Mouse (Mus musculus) fibroblast of lung, adult 2 months (primary cell): ENCODE measurements around the gene Hpn.
A peak's percentile ranks its signal among the peaks of the same experiment; 100 is the strongest.

Source experiments
- DNase-seq: peaks from one replicate; pipeline ENCODE4 v3.0.0-alpha.2; 2011; ENCODE audit warnings: low read depth

Gene Hpn

DNA sequence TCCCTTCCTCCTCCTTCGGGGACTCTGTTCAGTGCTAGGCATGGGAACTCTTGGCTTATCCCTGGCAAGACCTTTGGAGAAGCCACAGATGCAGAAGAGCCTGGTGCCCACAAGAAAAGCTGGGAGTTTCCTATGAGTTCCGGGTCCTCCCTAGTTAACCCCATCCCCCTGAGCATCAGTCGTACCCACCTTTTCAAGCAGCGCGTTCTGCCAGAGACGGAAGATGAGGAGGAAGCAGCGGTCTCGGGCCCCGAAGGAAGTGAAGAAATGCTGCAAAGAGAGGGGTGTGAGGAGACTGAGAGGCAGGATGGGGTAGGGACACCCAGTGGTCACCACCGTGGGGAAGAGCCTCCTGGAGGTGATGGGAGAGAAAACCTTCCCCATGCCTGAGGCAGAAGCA is 25.9 kb upstream of the Hpn start:
- DNase-seq: no peak

DNA sequence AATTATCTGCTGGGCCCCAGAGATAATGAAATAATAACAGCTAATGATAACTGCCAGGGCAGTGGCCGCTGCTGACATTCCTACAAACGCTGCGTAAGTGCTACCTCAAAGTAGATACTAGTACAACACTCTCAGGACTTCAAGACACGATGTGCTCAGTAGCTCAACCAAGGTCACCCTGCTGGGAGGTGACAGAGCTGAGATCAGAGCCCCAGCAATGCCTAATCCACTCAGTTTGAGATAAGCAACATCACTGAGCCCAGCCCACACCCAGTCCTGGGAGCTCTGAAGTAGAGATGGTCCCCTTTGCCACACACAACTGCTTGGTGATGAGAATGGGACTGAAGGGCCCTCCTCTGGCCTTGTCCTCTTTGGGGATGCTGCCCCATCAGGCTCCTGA is 25.2 kb upstream of the Hpn start:
- no peak for DNase-seq

DNA sequence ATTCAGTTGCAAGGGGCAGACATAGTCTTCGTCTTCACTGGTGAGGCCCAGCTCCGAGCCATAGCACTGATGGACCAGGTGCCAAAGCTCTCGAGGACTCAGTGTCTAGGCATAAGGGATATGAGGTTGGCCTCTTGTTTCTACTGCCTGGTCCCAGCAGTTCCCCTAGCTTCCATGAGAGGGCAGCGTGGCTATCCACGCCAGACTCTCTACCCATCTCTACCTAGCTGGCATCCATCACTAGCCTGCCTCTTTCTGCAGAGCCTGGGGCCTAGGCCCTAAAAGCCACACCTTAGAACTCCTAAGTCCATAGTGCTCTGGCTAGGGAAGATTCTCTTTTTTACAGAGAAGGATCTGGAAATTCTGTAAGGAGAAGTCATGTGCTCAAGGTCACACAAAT is 24.7 kb upstream of the Hpn start:
- DNase-seq: no peak

DNA sequence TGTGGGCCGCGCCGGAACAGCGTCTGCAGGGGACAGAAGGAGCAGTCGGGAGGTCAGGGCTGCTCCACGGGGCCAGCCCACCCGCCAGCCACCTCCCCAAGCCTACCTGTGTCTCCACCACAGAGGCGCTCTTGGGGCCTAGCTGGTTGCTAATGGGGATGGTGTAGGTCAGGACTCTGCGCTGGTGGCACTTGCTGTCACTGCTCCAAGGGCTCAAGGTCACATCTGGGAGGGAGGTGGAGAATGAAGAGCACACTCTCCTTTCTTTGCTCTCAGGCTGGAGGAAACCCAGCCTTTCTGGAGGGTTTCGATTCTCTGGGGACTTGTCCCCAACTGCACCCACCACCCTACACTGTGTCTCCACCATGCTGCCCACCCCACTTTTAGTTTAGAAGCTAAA is 20.6 kb upstream of the Hpn start:
- DNase-seq: no peak

DNA sequence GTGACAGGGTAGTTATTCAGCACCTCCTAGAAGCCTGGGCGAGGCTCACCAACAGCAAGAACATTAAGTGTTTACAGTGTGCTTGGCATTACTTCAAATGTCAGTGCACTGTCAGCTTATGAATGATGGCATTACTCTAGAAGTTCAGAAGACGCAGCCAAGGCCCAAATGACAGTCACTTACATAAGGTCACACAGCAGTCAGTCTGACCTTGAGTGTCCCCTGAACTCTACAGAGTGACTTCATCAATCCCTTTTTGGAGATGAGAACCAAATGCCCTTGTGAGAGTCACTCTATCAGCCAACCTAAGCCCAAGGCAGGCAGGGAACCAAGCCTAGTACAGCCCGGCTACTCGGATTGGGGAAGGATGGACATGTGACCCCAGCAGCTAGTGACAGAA is 16.8 kb upstream of the Hpn start:
- DNase-seq: no peak

DNA sequence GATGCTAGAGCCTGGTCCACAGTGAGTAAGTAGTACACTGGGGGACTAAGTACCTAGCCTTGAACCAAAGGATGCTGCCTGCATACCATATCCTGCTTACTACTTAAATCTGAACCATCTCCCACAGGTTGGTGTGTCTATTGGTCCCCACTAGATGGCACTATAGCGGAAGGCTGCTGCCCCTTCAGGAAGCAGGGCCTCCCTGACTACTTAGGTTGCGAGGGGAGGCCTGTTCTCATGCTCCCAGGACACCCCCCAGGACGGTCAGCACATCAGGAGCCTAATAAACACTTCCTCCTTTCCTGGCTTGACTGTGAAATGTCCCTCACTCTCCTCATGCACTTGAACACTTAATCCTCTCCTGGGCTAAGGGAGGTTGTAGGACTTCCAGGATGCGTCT is 15.8 kb upstream of the Hpn start:
- peak; percentile 23 for DNase-seq

DNA sequence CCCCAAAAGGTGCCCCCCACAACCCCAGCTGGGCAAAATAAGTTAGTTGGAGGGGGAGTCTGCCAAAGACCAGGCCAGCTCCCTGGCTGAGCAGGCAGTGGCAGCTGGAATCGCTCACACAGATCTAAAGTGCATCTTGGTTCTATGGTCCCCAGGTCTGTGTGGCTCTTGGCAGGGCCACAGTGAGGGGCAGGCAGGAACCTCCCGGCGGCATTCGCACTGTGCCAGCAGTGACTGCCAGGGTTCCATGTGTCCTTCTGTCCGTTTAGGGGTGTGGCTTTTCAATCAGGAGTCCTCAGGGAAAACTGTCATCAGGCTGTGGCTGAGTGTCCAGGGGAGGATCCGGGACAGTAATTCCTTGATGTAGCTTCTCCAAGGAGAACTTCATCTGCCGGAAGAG is 15.1 kb upstream of the Hpn start:
- no peak for DNase-seq

DNA sequence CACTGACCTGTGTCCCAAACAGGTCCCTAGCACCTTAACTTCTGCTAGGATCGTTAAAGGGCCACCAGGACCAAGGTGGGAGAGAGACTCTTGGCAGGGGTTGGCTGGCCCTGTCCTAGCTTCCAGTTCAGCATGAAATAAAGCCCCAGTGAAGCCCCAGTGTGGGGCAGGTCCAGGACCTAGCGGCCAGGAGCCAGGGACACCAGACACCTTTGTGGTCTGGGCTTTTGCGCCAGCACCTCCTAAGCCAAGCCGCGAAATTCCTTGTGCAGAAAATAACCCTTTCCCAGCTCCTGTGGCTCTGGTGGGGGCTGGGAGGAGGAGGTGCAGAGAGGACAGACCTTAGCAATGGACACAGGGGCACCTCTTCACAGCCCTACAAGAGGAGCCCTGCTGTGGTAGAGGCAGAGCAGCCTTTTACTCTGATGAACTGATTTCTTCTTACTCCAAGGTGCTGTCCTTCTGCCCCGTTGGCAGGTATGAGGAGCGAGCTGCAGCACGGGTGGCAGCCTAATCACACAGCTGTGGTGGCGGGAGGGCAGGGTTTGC is 13.1 kb upstream of the Hpn start:
- peak; percentile 36 for DNase-seq

DNA sequence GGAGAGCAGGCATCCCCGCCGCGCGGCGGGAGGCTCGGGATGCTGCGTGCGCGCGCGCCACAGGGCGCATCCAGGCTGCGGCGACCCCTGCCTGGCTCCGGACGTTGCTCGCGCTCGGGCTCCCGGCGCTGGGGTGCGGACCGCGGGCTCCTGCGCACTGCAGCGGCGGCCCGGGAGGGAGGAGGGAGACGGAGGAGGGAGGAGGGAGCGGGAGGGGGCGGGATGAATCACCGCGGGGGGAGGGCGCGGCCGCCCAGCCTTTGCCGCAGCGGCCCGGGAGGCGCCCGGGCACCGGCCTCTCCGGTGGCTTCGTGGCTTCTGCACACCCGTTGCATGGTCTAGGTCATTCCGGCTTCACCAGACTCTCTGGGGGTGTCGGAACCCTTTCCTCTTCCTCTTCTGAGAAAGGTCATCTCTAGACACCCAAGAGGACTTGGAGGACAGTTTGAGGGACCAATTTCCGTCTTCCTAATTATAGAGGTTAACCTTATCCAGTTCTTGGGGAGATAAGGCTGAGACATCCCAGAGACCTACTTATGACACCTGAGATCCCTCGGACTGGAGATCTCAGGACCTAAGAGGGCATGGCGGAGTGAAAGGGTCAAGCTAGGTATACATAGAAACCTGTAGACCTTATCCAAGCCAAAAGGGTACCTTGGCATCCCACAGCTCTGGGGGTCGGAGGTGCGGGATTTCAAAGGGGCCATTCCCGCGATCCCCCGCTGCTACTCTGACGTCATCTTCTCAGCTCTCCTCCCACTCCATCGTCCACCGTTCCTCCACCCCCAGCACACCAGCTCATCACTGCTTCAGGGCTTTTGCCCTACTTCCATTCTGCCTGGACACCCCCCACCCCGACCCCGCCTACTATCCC is 12.0 kb upstream of the Hpn start, which contains the start of gene Scn1b:
Gene Scn1b (minus strand): TSS at position 153 of the 874 bp plus-strand sequence.
- DNase-seq: peak; percentile 34

DNA sequence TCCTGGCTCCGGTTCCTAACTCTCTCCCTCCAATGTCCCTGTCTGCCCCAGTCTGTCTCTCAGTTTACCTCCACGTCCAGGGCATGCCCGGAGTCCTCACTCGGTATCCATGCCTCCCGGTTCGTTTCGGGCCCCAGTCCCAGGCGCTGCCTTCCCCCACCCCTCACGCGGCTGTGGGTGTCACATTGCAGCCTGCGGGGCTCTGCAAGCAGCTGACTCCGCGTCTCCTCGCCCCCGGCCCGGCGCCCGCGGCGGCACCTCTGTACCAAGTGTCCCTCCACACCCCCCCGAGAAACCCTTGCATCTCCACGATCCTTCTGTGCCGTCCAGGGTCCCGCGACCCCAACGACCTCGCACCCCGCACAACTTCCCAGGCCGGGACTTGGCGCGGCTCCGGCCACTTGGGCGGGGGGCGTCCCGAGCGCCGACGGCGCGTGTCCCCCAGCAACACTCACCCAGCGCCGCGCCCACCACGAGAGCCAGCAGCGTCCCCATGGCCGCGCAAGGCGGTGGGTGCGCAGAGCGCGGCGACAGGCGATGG is 11.2 kb upstream of the Hpn start:
- DNase-seq: no peak

DNA sequence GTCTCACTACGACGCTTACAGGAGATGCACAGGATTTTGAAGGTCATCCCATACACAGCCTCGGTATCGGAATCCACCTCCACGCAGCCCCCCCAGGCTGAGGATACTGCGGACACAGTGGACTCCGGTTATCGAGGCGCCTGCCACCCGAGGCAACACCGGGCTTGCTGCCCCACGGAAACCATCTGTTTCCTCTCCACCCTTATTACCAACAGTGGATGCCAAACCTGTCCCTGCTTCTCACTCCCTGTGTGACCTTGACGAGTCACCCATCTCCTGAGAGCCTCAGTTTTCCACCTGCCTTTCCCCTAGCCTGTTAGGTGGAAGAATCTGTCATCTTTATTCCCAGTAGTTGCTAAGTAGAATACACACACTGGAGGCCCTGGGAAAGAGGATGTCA is 10.0 kb upstream of the Hpn start:
- DNase-seq: no peak

DNA sequence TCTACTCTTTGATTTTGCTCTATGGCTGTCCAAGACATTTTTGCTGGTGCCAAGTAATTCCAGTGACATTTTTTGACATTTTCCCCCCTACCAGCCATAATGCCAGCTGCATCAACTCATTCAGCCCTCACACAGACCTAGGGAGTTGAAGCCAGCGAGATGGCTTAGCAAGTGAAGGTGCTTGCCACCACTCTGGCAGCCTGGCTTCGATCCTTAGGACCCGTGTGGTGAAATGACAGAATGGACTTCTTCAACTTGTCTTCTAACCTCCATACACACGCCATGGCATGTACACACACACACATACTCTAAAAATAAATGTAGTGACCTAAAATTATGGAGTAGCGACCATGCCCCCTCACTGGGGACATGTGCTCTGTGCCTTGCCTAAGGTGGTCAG is 9.3 kb upstream of the Hpn start:
- no peak for DNase-seq

DNA sequence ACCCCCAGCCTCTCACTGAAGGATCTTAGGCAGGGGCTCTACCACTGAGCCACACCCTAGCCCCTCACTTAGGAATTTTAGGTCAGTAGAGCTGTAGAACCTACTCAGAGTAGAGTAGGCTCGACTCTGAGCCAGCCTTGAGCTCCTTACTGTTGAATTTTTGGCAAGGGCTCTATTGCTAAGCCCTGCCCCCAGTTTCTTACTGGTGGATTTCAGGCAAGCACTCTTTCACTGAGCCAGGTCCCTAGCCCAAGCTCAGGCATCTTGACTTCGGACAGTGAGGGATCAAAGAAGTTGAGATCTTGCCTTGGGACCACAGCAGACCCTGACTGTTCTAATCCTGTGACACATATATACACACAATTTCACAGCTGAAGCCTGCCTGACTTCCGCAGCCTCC is 8.6 kb upstream of the Hpn start:
- DNase-seq: no peak

DNA sequence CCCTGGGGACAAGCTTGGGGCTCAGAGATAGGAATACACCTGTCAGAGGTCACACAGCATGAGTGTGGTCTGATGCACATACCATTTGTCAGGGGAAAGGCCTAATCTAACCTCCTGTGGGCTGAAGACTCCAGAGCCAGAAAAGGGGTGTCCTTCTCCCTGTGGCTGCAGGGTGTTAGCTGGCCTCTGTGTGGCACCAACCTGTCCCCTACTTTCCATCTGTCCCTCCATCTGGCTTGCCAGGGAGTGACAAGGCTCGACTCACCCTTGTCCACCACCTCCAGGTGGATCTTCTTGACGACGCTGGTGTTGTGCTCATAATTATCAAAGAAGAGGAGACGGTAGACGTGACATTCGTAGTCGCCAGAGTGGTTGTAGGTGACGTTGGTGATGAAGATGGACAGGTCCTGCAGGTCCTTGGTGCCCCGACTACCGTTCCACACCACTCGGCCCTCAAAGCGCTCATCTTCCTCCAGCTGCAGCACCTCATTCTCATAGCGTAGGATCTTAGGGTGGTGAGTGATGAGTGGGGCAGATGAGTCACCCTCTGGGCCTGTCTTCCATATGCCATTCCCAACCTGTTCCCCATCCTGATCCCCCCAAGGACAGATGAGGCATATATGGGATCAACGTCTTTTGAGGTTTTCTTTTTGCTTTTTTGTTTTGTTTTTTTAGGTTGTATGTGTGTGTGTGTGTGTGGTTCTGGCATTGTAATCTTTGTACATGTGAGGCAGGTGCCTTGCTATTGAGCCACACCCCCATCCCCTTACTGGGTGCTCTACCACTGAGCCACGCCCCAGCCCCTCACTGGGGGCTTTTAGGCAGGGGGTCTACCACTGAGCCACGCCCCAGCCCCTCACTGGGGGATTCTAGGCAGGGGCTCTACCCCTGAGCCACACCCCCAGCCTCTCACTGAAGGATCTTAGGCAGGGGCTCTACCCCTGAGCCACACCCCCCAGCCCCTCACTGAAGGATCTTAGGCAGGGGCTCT is 7.8 kb upstream of the Hpn start:
- no peak for DNase-seq

DNA sequence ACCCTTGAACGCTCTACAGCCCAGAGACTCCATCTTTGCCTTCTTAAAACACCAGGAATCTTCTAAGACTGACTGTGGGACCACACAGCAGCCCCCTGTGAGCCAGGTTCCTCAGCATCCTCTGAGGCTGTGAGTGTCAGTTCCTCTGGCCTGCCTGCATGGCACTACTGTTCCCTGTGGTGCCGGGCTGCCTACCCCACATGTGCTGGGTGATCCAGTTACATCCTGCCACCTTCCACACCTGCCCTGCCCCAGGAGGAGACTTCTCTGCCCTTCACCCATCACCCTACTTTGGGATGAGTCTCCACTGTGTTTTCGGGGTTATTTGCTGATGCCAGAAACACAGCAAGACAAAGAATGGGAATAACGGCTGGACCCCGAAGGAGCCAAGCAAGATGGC is 4.5 kb upstream of the Hpn start:
- DNase-seq: no peak

DNA sequence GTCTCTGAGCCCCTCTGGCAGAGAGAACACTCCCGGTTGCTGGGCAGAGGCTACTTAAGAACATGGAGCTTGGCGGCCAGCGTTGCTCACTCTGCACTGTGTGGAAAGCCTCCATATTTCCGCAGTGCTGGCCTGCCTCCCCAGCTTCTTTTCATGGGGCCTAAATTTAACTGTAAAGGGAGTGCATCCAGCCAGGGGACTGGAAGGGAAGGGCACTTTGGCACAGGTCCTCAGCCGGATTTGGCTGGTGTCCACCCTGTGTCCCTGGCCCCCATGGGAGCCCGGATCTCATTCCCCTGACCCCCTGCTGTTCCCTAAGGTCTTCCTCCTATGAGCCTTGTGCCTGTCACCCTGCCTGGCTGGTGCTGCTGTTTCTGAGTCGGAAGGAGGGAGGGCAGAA is 3.4 kb upstream of the Hpn start:
- DNase-seq: no peak

DNA sequence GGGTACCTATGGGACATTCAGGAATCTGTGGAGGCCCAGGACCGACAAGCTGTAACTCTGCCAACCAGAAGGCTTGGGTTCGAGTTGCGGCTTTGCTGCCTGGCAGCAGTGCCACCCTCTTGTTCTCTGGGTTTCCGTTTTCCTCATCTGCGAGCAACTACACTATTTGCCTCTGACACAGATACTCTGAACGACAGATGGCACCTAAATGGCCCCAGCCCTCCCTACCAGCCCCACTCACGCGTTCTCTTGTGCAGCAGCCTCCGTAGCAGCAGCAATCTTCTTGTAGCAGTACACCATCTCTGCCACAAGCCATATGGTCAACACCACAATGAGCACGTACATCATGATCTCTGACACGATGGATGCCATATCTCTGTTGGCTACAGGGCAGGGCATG is 2.4 kb upstream of the Hpn start:
- no peak for DNase-seq

DNA sequence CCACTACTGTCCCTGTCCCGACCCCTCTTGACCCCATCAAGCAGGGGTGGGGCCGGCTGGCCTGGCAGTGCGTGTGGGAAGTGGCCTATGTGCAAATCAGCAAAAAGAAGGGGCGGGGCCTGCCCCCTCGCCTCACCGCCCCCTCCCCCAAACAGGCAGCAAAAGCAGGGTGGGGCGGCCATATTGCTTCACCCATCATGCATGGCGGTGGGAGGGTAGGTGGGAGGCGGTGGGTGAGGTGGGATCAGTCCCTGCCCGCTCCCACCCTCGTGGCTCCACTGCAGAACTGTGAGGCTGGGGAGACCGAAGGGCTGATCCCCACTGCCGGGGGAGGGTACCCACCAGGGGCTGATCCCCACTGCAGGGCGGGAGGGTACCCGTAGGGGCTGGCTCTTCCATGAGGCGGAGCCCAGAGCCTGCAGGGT is 1.6 kb upstream of the Hpn start:
- DNase-seq: no peak

DNA sequence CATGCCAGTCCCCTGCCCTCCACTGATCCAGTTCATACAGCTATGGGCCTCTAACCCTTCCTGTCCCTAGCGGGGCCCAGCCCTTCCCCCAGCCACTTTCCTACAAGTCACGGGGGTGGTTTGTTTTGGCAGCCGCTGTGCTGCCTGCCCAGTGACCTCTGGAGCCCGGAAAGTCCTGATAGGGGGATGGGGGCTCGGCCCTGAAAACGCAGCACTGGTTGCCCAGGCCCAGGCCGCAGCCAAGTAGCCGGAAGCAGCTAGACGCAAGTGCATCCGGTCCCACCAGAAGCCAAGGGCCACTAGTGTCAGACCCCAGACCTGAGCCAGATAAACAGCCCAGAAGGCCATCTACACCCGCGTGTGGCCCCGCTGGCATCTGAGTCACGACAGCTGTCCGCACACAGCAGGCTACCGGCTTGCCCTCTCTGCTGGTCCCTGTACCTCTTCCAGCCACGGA is 525 bp upstream of the Hpn start:
- DNase-seq: no peak

DNA sequence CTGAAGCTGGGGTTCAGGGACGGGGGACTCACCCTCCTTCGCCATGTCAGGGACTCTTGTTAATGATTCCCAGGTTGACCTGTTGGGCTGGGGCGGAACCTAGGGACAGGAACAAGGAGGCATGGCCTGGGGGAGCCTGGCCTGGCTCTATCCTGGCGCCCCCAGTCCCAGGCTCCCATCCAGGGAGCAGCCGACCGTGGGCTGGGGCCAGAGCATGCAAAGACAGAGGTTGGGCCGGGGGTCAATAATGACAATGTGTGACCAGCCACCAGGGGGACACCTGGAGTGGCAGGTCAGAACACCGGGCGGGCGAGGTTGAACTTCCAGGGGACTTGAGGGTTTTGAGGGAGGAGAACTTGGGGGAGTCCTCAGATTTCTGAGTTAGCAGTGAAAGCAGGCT is 444 bp downstream of the Hpn start:
- no peak for DNase-seq

DNA sequence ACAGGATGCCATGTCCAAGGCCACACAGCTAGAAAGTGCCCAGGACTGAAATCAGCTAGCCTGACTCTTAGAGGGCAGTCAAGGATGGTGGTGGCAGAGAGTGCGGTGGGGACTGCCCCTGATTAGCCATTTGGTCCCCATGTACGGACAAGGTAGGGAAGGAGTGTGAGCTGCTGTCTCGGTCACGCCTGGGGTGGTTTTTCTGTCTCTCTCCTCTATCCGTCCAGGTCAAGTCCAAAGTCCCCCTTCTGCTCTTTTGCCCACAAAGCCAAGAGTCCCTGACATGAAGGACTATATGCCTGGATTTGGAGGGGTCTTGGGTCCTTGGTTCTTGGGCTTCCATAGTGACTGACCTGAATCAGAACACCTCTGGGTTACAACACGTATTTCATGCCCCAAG is 1.3 kb downstream of the Hpn start:
- DNase-seq: no peak

DNA sequence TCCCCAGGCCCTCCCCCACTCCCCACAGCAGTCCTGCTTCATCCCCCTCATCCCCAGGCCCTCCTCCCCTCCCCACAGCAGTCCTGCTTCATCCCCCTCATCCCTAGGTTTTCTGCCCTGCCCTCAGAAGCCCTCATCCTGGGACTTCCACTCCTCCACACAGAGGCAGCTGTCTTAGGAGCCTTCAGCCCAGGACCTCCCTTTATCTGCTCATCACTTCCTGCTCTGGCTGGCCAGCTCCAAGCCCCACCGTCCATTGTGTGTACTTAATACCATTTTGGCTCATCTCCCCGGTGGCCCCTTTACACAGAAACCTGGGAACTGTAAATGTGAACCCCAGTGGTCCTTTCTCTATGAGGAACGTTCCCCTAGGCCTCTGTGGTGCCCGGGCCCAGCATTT is 3.1 kb downstream of the Hpn start:
- no peak for DNase-seq
